Mouse (Mus musculus) stomach, embryonic 15.5 days (tissue): ENCODE results near the gene Esrra. TPM values are rescaled to one million over a fixed set of nuclear protein-coding genes. Genes with fewer than 3 reads are reported as not detected.
A peak's percentile ranks its signal among the peaks of the same experiment; 100 is the strongest.
"Not testable (repeated sequence)": the region's sequence is repeated elsewhere in the genome, so short reads cannot be mapped to it uniquely, and the experiment has no call there.

Experiments used
- ATAC-seq: fragments of 200-750 bp; cut with Nextera tagmentation; 2 replicates; pipeline ENCODE4 v1.8.0; 2017; ENCODE audit warnings: low read depth, moderate number of reproducible peaks, moderate TSS enrichment; ENCODE audit not compliant: insufficient read depth, low FRiP score
- H3K27ac ChIP-seq: fragments of 300-500 bp; sonication (generic); 2 replicates; pipeline ENCODE4 v1.5.1; 2015; ENCODE audit warnings: mild to moderate bottlenecking, inconsistent platforms
- H3K27me3 ChIP-seq: fragments of 300-500 bp; sonication (generic); replicated peaks from 2 replicates; pipeline ENCODE4 v1.6.1; 2015; ENCODE audit warnings: inconsistent platforms
- H3K36me3 ChIP-seq: fragments of 300-500 bp; sonication (generic); 2 replicates; pipeline ENCODE4 v1.6.1; 2015; ENCODE audit warnings: inconsistent platforms
- H3K4me1 ChIP-seq: fragments of 300-500 bp; sonication (generic); 2 replicates; pipeline ENCODE4 v1.6.1; 2015; ENCODE audit warnings: inconsistent platforms
- H3K4me2 ChIP-seq: fragments of 300-500 bp; sonication (generic); 2 replicates; pipeline ENCODE4 v1.6.1; 2015; ENCODE audit warnings: mild to moderate bottlenecking, inconsistent platforms
- H3K4me3 ChIP-seq: fragments of 300-500 bp; sonication (generic); replicated peaks from 2 replicates; pipeline ENCODE4 v1.5.1; 2015; ENCODE audit warnings: inconsistent platforms
- H3K9ac ChIP-seq: fragments of 300-500 bp; sonication (generic); 2 replicates; pipeline ENCODE4 v1.6.1; 2015; ENCODE audit warnings: inconsistent platforms
- H3K9me3 ChIP-seq: fragments of 300-500 bp; sonication (generic); 2 replicates; pipeline ENCODE4 v1.6.1; 2016; ENCODE audit warnings: inconsistent platforms
- WGBS: fragments of 180-500 bp; shearing (Covaris S2); methylation state at CpG from one replicate; pipeline ENCODE4 v1.1.7; 2015; 5-methylcytosine and 5-hydroxymethylcytosine counted together
- polyA plus RNA-seq: library from polyadenylated mRNA; unstranded; fragments of >200 nt; fragmentation: Nextera tagmentation; extraction: Ambion mirVana; gene quantifications from 2 replicates; pipeline ENCODE4 v1.2.1, GENCODE M21; 2015

Esrra gene
- polyA plus RNA-seq, 1 experiment from 2014 or later: 17.1 TPM

DNA sequence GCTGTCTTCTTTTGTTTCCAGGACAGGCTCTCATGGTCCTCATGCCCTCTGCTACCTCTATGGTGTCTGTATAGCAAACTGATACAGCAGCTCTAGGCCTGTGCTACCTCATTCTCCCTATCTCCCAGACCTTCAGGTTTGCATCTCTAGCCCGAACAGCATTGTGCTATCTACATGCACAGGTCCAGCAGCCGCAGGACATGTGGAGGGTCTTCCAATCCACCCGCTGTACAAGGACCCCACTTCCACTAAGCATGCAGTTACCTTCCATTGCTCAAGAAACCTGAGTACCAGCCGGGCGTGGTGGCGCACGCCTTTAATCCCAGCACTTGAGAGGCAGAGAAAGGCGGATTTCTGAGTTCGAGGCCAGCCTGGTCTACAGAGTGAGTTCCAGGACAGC lies 7.1 kb downstream of the Esrra start:
- H3K27ac ChIP-seq: no peak overlapping the region
- no peaks in the 10 kb centered on the region for H3K27me3 ChIP-seq
- H3K4me2 ChIP-seq: no peak overlapping the region
- H3K36me3 ChIP-seq: peaks cover 25% of the 10 kb centered on the region
- H3K4me1 ChIP-seq: peaks cover 11% of the 10 kb centered on the region
- H3K9me3 ChIP-seq: no peaks in the 10 kb centered on the region
- WGBS: 91% methylated on average over 9 of the region's 9 CpGs
- H3K9ac ChIP-seq: no peak overlapping the region
- H3K4me3 ChIP-seq: no peak overlapping the region
- ATAC-seq: no peak

DNA sequence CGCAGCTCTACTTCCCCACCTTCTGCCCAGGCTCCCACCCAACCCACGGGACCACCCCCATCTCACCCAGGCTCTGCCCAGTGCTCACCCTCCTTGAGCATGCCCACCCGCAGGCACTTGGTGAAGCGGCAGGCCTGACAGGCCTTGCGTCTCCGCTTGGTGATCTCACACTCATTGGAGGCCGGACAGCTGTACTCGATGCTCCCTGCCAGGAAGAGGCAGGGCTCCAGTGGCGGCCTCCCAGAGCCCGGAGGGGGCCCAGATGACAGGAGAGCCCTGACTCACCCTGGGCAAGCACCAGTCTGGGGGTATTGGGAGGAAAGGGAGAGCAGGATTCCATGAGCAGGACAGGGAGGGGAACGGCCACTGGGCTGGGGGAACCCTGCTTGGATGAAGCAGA lies 7.6 kb downstream of the Esrra start:
- peaks cover 25% of the 10 kb centered on the region for H3K36me3 ChIP-seq
- WGBS: 77% methylated on average over 11 of the region's 11 CpGs
- no peak for ATAC-seq
- no peak overlapping the region for H3K27ac ChIP-seq
- H3K9me3 ChIP-seq: no peaks in the 10 kb centered on the region
- H3K27me3 ChIP-seq: no peaks in the 10 kb centered on the region
- H3K4me3 ChIP-seq: no peak overlapping the region
- no peak overlapping the region for H3K9ac ChIP-seq
- no peak overlapping the region for H3K4me2 ChIP-seq
- peaks cover 11% of the 10 kb centered on the region for H3K4me1 ChIP-seq

DNA sequence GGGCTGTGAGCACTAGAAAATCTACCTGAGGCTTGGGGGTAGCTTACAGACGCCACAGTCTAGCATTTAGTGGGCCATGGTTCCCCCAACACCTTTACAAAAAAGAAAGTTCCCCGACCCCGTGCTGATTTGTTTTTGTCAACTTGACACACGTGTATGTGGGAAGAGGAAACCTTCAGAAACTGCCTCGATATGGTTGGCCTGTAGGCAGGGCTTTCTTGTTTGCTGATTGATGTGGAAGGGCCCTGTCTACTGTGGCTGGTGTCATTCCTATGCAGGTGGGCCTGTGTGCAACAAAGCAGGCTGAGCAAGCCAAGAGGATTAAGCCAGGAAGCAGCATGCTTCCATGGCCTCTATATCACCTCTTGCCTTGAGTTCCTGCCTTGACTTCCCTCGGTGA lies 8.6 kb downstream of the Esrra start:
- no peak for ATAC-seq

DNA sequence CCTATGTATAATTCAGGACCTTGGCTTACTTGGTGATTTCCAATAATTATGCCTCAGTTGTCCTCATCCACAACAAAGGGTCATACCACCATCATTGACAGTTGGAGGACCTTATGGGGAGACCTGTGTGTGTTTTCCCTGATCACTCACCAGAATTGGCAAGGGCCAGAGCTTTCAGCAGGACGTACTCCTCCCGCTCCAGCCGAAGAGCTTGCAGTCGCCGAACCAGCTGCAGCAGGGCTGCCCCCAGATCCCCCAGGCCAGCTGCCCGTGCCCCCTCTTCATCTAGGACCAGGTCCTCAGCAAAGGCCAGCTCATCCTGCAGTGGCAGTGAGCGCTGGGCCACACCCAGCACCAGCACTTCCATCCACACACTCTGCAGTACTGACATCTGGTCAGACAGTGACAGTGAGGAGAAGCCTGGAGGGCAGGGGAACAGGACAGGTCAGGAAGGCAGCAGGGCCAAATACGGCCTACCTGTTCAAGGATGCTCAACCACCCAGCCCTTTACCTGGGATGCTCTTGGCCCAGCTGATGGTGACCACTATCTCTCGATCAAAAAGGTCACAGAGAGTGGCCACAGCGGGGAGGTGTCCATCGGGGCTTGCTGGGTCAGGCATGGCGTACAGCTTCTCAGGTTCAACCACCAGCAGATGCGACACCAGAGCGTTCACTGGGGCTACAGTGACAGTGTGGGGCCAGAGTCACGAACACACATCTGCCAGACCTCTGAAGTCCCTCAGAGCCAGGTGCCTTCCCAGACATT lies 9.2 kb downstream of the Esrra start:
- Histone ChIP-seq H3K9me3 (no peaks in the 10 kb centered on the region), H3K27ac (no peak overlapping the region), H3K4me2 (no peak overlapping the region), H3K9ac (no peak overlapping the region), H3K27me3 (no peaks in the 10 kb centered on the region), H3K36me3 (peaks cover 25% of the 10 kb centered on the region), H3K4me1 (peaks cover 21% of the 10 kb centered on the region), H3K4me3 (no peak overlapping the region)
- ATAC-seq: no peak
- WGBS: 93% methylated on average over 15 of the region's 15 CpGs

More for the DNA sequence above, 8.6 kb downstream of the Esrra start:
- no peaks in the 10 kb centered on the region for H3K9me3 ChIP-seq
- peaks cover 15% of the 10 kb centered on the region for H3K4me1 ChIP-seq
- no peaks in the 10 kb centered on the region for H3K27me3 ChIP-seq
- no peak overlapping the region for H3K4me3 ChIP-seq
- H3K9ac ChIP-seq: no peak overlapping the region
- 80% methylated on average over 6 of the region's 6 CpGs for WGBS
- H3K36me3 ChIP-seq: peaks cover 25% of the 10 kb centered on the region
- no peak overlapping the region for H3K27ac ChIP-seq
- H3K4me2 ChIP-seq: no peak overlapping the region

DNA sequence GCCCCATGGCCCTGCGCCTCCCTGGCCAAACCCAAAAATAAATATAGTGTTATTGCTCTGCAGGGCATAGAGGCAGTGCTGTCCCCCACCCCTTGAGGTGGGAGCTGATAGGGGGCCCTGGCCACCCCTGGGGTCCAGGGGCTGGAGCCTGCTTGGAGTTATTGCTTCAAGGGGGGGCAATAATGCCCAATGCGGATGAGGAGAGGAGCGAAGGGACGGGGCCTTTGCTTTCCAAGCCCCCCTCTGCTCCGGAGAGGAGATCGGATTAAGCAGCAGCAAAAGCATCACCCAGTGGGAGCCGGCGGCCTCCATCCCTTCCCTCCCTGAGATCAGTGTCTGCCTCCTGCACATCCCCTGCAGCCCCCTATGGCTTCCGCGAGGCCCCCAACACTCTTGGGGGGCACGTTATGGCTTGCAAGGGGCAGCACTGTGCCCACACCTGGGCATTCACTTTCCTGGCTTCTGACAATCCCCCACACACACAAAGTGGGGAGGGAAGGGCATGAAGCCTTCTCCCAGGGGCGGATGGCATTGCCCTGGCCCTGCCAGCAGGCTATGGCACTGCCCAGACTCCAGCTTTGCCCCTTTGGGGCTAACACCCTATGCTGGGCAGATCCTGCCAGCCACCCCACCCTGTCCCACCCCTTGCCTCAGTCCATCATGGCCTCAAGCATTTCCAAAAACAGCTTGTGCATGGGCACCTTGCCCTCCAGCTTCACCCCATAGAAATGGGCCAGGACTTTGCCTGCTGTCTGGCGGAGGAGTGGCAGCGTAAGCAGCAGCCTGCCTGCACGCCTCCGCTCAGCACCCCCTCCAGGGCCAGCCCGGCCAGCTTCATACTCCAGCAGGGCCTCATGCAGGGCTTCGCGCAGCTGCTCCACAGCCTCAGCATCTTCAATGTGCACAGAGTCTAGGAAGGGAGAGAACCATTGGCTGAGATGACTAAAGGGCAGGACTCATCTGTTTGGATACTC lies 10.2 kb downstream of the Esrra start:
- Histone ChIP-seq H3K4me1 (peaks cover 23% of the 10 kb centered on the region), H3K9ac (no peak overlapping the region), H3K27ac (0 out of 2 replicates have a peak overlapping the region, but pooled peaks have one; percentile 6), H3K9me3 (no peaks in the 10 kb centered on the region), H3K27me3 (no peaks in the 10 kb centered on the region), H3K4me2 (peak overlapping the region; percentile 71), H3K4me3 (peak overlapping the region; percentile 59), H3K36me3 (peaks cover 33% of the 10 kb centered on the region)
- 88% methylated on average over 19 of the region's 19 CpGs for WGBS
- ATAC-seq: no peak

DNA sequence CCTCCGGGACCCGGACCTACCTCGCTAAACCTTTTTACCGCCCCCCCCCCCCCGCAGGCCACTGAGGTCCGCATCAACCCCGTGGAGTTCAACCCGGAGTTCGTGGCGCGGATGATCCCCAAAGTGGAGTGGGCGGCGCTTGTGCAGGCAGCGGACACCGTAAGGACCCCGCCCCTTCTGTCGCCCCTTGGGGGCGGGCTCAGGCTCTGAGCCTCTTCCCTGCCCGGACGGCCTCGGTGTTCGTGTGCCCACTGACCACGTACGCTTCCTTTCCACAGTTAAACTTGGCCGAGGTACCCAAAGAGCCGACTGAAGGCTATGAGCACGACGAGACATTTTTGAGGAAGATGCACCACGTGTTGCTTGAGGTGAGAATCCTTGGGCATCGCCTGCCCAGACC lies 11.3 kb downstream of the Esrra start:
- under 1% methylated on average over 25 of the region's 30 CpGs for WGBS
- not testable (repeated sequence) for H3K27me3 ChIP-seq, H3K9me3 ChIP-seq
- Histone ChIP-seq H3K4me2 (peak overlapping the region; percentile 71), H3K27ac (peak overlapping the region; percentile 99), H3K4me3 (peak overlapping the region; percentile 59), H3K36me3 (peaks cover 35% of the 10 kb centered on the region), H3K9ac (peak overlapping the region; percentile 12), H3K4me1 (peaks cover 23% of the 10 kb centered on the region)
- peak; percentile 19 for ATAC-seq

DNA sequence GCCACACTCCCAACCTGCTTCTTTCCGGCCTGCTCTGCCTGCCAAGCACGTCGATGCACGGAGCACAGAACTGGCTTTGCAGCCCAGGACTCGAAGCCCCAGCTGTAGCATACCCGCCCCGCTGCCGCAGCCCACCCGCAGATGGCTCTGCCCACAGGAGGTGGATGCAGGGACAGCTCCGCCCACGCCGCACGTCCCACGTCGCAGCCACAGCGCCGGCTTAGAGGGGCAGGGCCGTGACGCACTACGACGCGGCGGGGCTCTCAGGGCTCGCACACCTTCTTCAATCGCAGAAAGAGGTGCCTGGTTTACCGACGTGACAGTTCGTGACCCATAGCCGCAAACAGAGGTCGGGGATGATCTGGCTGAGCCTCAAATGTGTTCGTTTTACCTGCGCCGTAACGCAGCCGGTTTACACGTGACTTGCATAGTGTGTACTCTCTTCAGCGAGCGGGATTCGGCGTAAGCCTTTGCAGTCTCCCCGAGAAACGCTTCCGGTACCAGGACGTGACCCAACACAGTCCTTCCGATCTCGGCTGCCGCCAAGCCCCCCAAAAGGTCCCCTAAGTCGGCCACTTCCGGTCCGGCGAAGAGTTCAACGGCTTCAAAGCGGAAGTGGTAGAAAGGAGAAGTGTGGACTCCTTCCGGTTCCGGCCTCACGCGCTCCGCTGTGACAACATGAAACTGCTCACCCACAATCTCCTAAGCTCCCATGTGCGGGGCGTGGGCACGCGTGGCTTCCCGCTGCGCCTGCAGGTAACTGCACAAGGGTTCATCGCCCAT lies 11.9 kb downstream of the Esrra start, which contains the start of the genes Trmt112 and Prdx5:
TSS of gene Trmt112 (plus strand) at position 192 of the 783 bp plus-strand sequence.
TSS of gene Prdx5 (minus strand) at position 600 of the 783 bp plus-strand sequence.
- H3K27me3 ChIP-seq: no peaks in the 10 kb centered on the region
- H3K4me3 ChIP-seq: peak within 1 kb of the TSS; percentile 59
- peak within 1 kb of the TSS; percentile 71 for H3K4me2 ChIP-seq
- peaks cover 39% of the 10 kb centered on the region for H3K36me3 ChIP-seq
- ATAC-seq: peak; percentile 93
- H3K27ac ChIP-seq: peak within 1 kb of the TSS; percentile 99
- WGBS: under 1% methylated on average over 65 of the region's 65 CpGs
- H3K4me1 ChIP-seq: peaks cover 23% of the 10 kb centered on the region
- peak within 1 kb of the TSS; percentile 42 for H3K9ac ChIP-seq
- no peaks in the 10 kb centered on the region for H3K9me3 ChIP-seq

DNA sequence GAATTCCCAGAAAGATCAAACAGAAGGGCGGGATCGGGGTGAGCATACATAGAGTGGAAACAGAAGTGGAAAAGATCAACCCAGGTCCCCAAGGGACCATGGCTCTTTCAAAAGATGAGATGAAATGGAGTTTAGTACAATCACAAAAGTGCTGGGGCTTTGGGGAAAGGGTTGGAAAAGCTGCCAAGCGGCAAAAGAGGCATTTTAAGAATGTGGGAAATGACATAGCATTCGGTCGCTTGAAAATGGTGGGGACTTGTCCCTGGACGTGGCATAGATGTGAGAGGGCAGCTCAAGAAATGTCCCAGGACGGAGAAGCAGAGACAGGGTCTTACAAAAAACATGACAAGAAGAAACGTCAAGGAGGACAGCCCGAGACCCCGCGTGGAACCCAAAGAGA lies 12.6 kb downstream of the Esrra start:
- ATAC-seq: no peak
- WGBS: 5% methylated on average over 11 of the region's 11 CpGs
- peak overlapping the region; percentile 59 for H3K4me3 ChIP-seq
- no peaks in the 10 kb centered on the region for H3K9me3 ChIP-seq
- H3K4me2 ChIP-seq: peak overlapping the region; percentile 71
- peaks cover 23% of the 10 kb centered on the region for H3K4me1 ChIP-seq
- no peaks in the 10 kb centered on the region for H3K27me3 ChIP-seq
- H3K36me3 ChIP-seq: peaks cover 42% of the 10 kb centered on the region
- H3K27ac ChIP-seq: peak overlapping the region; percentile 99
- peak overlapping the region; percentile 42; the same call in 1 of the 2 replicates for H3K9ac ChIP-seq

DNA sequence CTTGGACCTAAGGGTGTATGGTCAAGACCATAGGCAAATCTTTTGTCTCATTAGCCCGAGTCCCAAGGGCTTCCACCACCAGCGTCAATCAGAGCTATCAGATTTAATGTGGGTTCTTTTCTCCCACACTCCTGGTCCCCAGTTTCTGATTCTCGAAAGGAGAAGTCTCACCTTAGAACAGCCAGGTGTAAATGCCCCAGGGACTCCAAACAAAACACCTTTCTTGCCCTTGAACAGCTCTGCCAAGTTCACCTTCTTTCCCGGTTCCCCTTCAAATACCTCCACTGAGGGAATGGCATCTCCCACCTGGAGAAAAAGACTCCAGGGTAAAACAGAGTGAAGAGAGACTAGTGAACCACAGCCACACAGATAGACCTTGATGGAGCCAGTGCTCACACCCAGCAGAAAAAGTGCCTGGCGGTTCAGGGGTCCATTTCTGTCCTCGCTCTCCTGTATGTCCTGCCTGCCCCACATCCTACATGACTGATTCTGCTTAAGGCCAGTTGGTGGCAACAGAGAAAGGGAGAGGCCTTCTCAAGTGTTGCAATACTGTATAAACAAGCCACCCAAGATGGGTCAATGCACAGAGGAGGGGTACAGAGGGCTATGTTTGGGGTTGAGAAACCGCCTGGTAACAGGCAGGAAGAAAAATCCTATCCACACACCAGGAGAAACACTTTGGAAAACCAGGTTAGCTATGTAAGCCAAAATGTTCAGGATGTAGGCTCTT lies 13.6 kb downstream of the Esrra start:
- Histone ChIP-seq H3K4me1 (peaks cover 23% of the 10 kb centered on the region), H3K9ac (no peak overlapping the region), H3K27ac (no peak overlapping the region), H3K4me2 (peak overlapping the region; percentile 71), H3K36me3 (peaks cover 37% of the 10 kb centered on the region), H3K27me3 (no peaks in the 10 kb centered on the region), H3K4me3 (peak overlapping the region; percentile 59), H3K9me3 (no peaks in the 10 kb centered on the region)
- 79% methylated on average over 7 of the region's 7 CpGs for WGBS
- ATAC-seq: no peak

DNA sequence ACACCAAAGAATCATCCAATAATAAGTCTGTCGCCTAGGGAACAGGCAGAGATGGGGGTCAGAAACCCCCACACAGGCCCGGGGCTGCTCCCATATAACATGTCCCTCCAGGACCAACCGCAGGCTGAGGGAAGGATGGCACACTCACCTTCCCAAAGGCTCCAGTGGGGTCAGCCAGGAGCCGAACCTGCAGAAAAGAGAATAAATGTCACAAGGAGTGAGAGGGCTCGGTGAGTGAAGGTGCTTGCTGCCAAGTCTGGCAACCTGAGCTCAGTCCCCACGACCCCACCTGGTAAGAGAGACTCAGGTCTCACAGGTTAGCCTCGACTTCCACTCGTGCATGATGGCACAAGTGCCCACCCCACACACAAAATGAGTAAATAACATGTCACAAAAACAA lies 14.5 kb downstream of the Esrra start:
- H3K36me3 ChIP-seq: peaks cover 29% of the 10 kb centered on the region
- H3K4me1 ChIP-seq: peaks cover 23% of the 10 kb centered on the region
- WGBS: 82% methylated on average over 8 of the region's 8 CpGs
- no peak overlapping the region for H3K27ac ChIP-seq
- no peak overlapping the region for H3K9ac ChIP-seq
- no peak overlapping the region for H3K4me3 ChIP-seq
- H3K9me3 ChIP-seq: no peaks in the 10 kb centered on the region
- H3K4me2 ChIP-seq: no peak overlapping the region
- H3K27me3 ChIP-seq: no peaks in the 10 kb centered on the region
- no peak for ATAC-seq

DNA sequence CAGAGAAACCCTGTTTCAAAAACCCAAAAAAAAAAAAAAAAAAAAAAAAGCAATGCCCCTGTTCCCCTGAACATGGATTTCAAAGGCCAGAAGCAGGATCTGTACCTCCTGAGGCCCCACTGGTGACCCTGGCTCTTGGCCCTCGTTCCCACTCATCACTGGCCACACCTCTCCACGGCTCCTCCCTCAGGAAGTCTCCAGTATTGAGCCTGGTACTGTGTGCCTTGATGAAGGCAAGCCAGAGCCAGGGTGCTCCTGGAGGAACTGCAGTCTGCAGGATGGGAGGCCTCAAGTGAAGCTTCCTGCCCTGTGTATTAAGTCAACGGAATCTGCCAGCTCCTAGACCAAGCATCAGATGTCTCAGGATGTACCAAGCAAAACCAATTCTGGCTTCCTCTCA lies 15.4 kb downstream of the Esrra start:
- no peak overlapping the region for H3K4me2 ChIP-seq
- H3K27ac ChIP-seq: no peak overlapping the region
- no peak overlapping the region for H3K4me3 ChIP-seq
- H3K4me1 ChIP-seq: peaks cover 16% of the 10 kb centered on the region
- peaks cover 20% of the 10 kb centered on the region for H3K36me3 ChIP-seq
- no peaks in the 10 kb centered on the region for H3K27me3 ChIP-seq
- WGBS: 81% methylated on average over 3 of the region's 3 CpGs
- no peaks in the 10 kb centered on the region for H3K9me3 ChIP-seq
- no peak overlapping the region for H3K9ac ChIP-seq
- no peak for ATAC-seq
